Mouse (Mus musculus) neural tube, embryonic 12.5 days (tissue): ENCODE measurements around the gene Dcaf7. TPM values are rescaled to one million over a fixed set of nuclear protein-coding genes. Genes with fewer than 3 reads are reported as not detected.

Source experiments
- ATAC-seq: fragments of 200-750 bp; cut with Nextera tagmentation; 2 replicates; pipeline ENCODE4 v1.8.0; 2017; ENCODE audit warnings: low read depth, mild to moderate bottlenecking, moderate TSS enrichment, moderate library complexity; ENCODE audit not compliant: low FRiP score
- H3K27ac ChIP-seq: fragments of 300-500 bp; sonication (generic); 2 replicates; pipeline ENCODE4 v1.5.1; 2016
- H3K27me3 ChIP-seq: fragments of 300-500 bp; sonication (generic); replicated peaks from 2 replicates; pipeline ENCODE4 v1.6.1; 2016; ENCODE audit warnings: mild to moderate bottlenecking
- H3K36me3 ChIP-seq: fragments of 300-500 bp; sonication (generic); 2 replicates; pipeline ENCODE4 v1.6.1; 2016; ENCODE audit warnings: mild to moderate bottlenecking
- H3K4me1 ChIP-seq: fragments of 300-500 bp; sonication (generic); 2 replicates; pipeline ENCODE4 v1.6.1; 2016
- H3K4me2 ChIP-seq: fragments of 300-500 bp; sonication (generic); replicated peaks from 2 replicates; pipeline ENCODE4 v1.6.1; 2016; ENCODE audit warnings: mild to moderate bottlenecking
- H3K4me3 ChIP-seq: fragments of 300-500 bp; sonication (generic); 2 replicates; pipeline ENCODE4 v1.5.1; 2016
- H3K9ac ChIP-seq: fragments of 300-500 bp; sonication (generic); 2 replicates; pipeline ENCODE4 v1.6.1; 2016; ENCODE audit warnings: mild to moderate bottlenecking
- H3K9me3 ChIP-seq: fragments of 300-500 bp; sonication (generic); 2 replicates; pipeline ENCODE4 v1.6.1; 2016; ENCODE audit warnings: mild to moderate bottlenecking
- WGBS: fragments of 180-500 bp; shearing (Covaris S2); methylation state at CpG from one replicate; pipeline ENCODE4 v1.1.7; 2016; 5-methylcytosine and 5-hydroxymethylcytosine counted together
- polyA plus RNA-seq: library from polyadenylated mRNA; unstranded; fragments of >200 nt; fragmentation: Nextera tagmentation; extraction: Ambion mirVana; gene quantifications from 2 replicates; pipeline ENCODE4 v1.2.1, GENCODE M21; 2016

The Dcaf7 gene
- 115 and 118 TPM in 2 replicates for polyA plus RNA-seq

- Histone ChIP-seq H3K4me3 (peak within 1 kb of the TSS; percentile 95), H3K4me2 (peak within 1 kb of the TSS; percentile 88), H3K9me3 (no peaks in the 10 kb centered on the region), H3K9ac (peak within 1 kb of the TSS; percentile 90), H3K4me1 (peaks cover 18% of the 10 kb centered on the region), H3K27ac (peak within 1 kb of the TSS; percentile 89), H3K27me3 (no peaks in the 10 kb centered on the region), H3K36me3 (0 out of 2 replicates have a peak, but pooled peaks cover 3% of the 10 kb centered on the region)
- under 1% methylated on average over 66 of the region's 66 CpGs for WGBS
- ATAC-seq, result peak; percentile 97
Observed at GRCm38 (mm10) chr11:106036548-106037417, at the start of gene Dcaf7. Dcaf7 (plus strand) TSS chr11:106036872.

GRCm38 (mm10) chr11:105987446-105987845 lies 49.2 kb upstream of the Dcaf7 start:
- Histone ChIP-seq H3K36me3 (no peaks in the 10 kb centered on the region), H3K4me2 (no peak overlapping the region), H3K27me3 (no peaks in the 10 kb centered on the region), H3K4me1 (no peaks in the 10 kb centered on the region), H3K27ac (no peak overlapping the region), H3K9ac (no peak overlapping the region), H3K9me3 (no peaks in the 10 kb centered on the region), H3K4me3 (no peak overlapping the region)
- WGBS, result 81% methylated on average over 6 of the region's 6 CpGs
- no peak for ATAC-seq

GRCm38 (mm10) chr11:105989446-105989845 lies 47.2 kb upstream of the Dcaf7 start:
- H3K27me3 ChIP-seq, result no peaks in the 10 kb centered on the region
- WGBS, result 82% methylated on average over 6 of the region's 6 CpGs
- no peak overlapping the region for H3K4me2 ChIP-seq
- H3K36me3 ChIP-seq, result no peaks in the 10 kb centered on the region
- no peak for ATAC-seq
- H3K9me3 ChIP-seq, result no peaks in the 10 kb centered on the region
- H3K27ac ChIP-seq, result no peak overlapping the region
- H3K4me3 ChIP-seq, result no peak overlapping the region
- no peak overlapping the region for H3K9ac ChIP-seq
- no peaks in the 10 kb centered on the region for H3K4me1 ChIP-seq

GRCm38 (mm10) chr11:105990231-105990630 lies 46.4 kb upstream of the Dcaf7 start:
- H3K4me3 ChIP-seq, result no peak overlapping the region
- no peaks in the 10 kb centered on the region for H3K9me3 ChIP-seq
- no peaks in the 10 kb centered on the region for H3K27me3 ChIP-seq
- H3K36me3 ChIP-seq, result no peaks in the 10 kb centered on the region
- no peak overlapping the region for H3K4me2 ChIP-seq
- H3K4me1 ChIP-seq, result no peaks in the 10 kb centered on the region
- H3K9ac ChIP-seq, result no peak overlapping the region
- H3K27ac ChIP-seq, result no peak overlapping the region
- WGBS, result 60% methylated on average over 2 of the region's 2 CpGs
- no peak for ATAC-seq

- H3K36me3 ChIP-seq, result no peaks in the 10 kb centered on the region
- no peak within 1 kb of the TSS for H3K4me3 ChIP-seq
- no peak for ATAC-seq
- no peaks in the 10 kb centered on the region for H3K4me1 ChIP-seq
- H3K27me3 ChIP-seq, result no peaks in the 10 kb centered on the region; the same call in 1 of the 2 replicates
- 100% methylated on average over 3 of the region's 3 CpGs for whole genome bisulfite sequencing
- H3K9me3 ChIP-seq, result no peaks in the 10 kb centered on the region
- H3K27ac ChIP-seq, result no peak within 1 kb of the TSS
- H3K9ac ChIP-seq, result no peak within 1 kb of the TSS
- no peak within 1 kb of the TSS for H3K4me2 ChIP-seq
Observed at GRCm38 (mm10) chr11:105994375-105994774, 42.3 kb upstream of the Dcaf7 start, which contains the start of gene Ace3. Ace3 (plus strand) TSS chr11:105994675.

GRCm38 (mm10) chr11:106000062-106000461 lies 36.6 kb upstream of the Dcaf7 start:
- Histone ChIP-seq H3K4me1 (no peaks in the 10 kb centered on the region), H3K36me3 (no peaks in the 10 kb centered on the region), H3K4me3 (no peak overlapping the region), H3K27me3 (no peaks in the 10 kb centered on the region; the same call in 1 of the 2 replicates), H3K9me3 (no peaks in the 10 kb centered on the region), H3K27ac (no peak overlapping the region), H3K9ac (no peak overlapping the region), H3K4me2 (no peak overlapping the region)
- no peak for ATAC-seq
- 94% methylated on average over 6 of the region's 6 CpGs for WGBS

- ATAC-seq, result no peak
- WGBS, result 51% methylated on average over 4 of the region's 4 CpGs
- H3K27ac ChIP-seq, result no peak overlapping the region
Observed at GRCm38 (mm10) chr11:106001718-106002117, 35.0 kb upstream of the Dcaf7 start.

GRCm38 (mm10) chr11:106004576-106004975 lies 32.1 kb upstream of the Dcaf7 start:
- Histone ChIP-seq H3K4me3 (no peak overlapping the region), H3K9ac (no peak overlapping the region), H3K27me3 (peaks cover 9% of the 10 kb centered on the region; the same call in 1 of the 2 replicates), H3K4me2 (no peak overlapping the region), H3K9me3 (no peaks in the 10 kb centered on the region), H3K27ac (no peak overlapping the region), H3K4me1 (peaks cover 14% of the 10 kb centered on the region), H3K36me3 (no peaks in the 10 kb centered on the region)
- WGBS, result 88% methylated on average over 1 of the region's 1 CpGs
- ATAC-seq, result no peak

More at GRCm38 (mm10) chr11:106001718-106002117, 35.0 kb upstream of the Dcaf7 start:
- Histone ChIP-seq H3K4me1 (peaks cover 5% of the 10 kb centered on the region), H3K27me3 (no peaks in the 10 kb centered on the region; the same call in 1 of the 2 replicates), H3K9me3 (no peaks in the 10 kb centered on the region), H3K9ac (no peak overlapping the region), H3K4me3 (no peak overlapping the region), H3K36me3 (no peaks in the 10 kb centered on the region), H3K4me2 (no peak overlapping the region)

GRCm38 (mm10) chr11:106005970-106006369 lies 30.7 kb upstream of the Dcaf7 start:
- no peak overlapping the region for H3K4me3 ChIP-seq
- no peak overlapping the region for H3K9ac ChIP-seq
- peaks cover 14% of the 10 kb centered on the region for H3K4me1 ChIP-seq
- no peak for ATAC-seq
- 40% methylated on average over 5 of the region's 5 CpGs for WGBS
- no peaks in the 10 kb centered on the region for H3K36me3 ChIP-seq
- no peak overlapping the region for H3K27ac ChIP-seq
- H3K27me3 ChIP-seq, result peaks cover 9% of the 10 kb centered on the region; the same call in 1 of the 2 replicates
- H3K9me3 ChIP-seq, result no peaks in the 10 kb centered on the region
- H3K4me2 ChIP-seq, result no peak overlapping the region

GRCm38 (mm10) chr11:106007821-106008220 lies 28.9 kb upstream of the Dcaf7 start, which contains the start of gene Kcnh6:
Kcnh6 (plus strand) TSS chr11:106008124.
- no peaks in the 10 kb centered on the region for H3K9me3 ChIP-seq
- no peak for ATAC-seq
- peak within 1 kb of the TSS; percentile 49 for H3K4me2 ChIP-seq
- H3K4me3 ChIP-seq, result peak within 1 kb of the TSS; percentile 11; the same call in 1 of the 2 replicates
- peaks cover 14% of the 10 kb centered on the region for H3K4me1 ChIP-seq
- H3K36me3 ChIP-seq, result no peaks in the 10 kb centered on the region
- no peak within 1 kb of the TSS; the same call in 1 of the 2 replicates for H3K9ac ChIP-seq
- peaks cover 9% of the 10 kb centered on the region; the same call in 1 of the 2 replicates for H3K27me3 ChIP-seq
- WGBS, result under 1% methylated on average over 25 of the region's 25 CpGs
- H3K27ac ChIP-seq, result no peak within 1 kb of the TSS

- Histone ChIP-seq H3K9ac (no peak overlapping the region), H3K4me2 (no peak overlapping the region), H3K9me3 (no peaks in the 10 kb centered on the region), H3K27me3 (peaks cover 9% of the 10 kb centered on the region; the same call in 1 of the 2 replicates), H3K27ac (no peak overlapping the region), H3K4me3 (no peak overlapping the region), H3K4me1 (peaks cover 8% of the 10 kb centered on the region), H3K36me3 (no peaks in the 10 kb centered on the region)
- 58% methylated on average over 7 of the region's 7 CpGs for WGBS
- no peak for ATAC-seq
Observed at GRCm38 (mm10) chr11:106012711-106013110, 24.0 kb upstream of the Dcaf7 start.

GRCm38 (mm10) chr11:106013556-106014225 lies 23.0 kb upstream of the Dcaf7 start:
- no peak overlapping the region for H3K9ac ChIP-seq
- H3K27me3 ChIP-seq, result peaks cover 6% of the 10 kb centered on the region; the same call in 1 of the 2 replicates
- no peak overlapping the region for H3K4me2 ChIP-seq
- H3K36me3 ChIP-seq, result no peaks in the 10 kb centered on the region
- no peaks in the 10 kb centered on the region for H3K9me3 ChIP-seq
- peaks cover 3% of the 10 kb centered on the region; the same call in 1 of the 2 replicates for H3K4me1 ChIP-seq
- ATAC-seq, result no peak
- WGBS, result 76% methylated on average over 11 of the region's 11 CpGs
- no peak overlapping the region for H3K27ac ChIP-seq
- no peak overlapping the region for H3K4me3 ChIP-seq
